Mouse (Mus musculus) fibroblast of lung, adult 2 months (primary cell): Measurements from ENCODE around the gene Hist1h2ae.
"Not testable (repeated sequence)": the region's sequence is repeated elsewhere in the genome, so short reads cannot be mapped to it uniquely, and the experiment has no call there.

Experiments used
- DNase-seq: peaks from one replicate; pipeline ENCODE4 v3.0.0-alpha.2; 2011; ENCODE audit warnings: low read depth

Gene Hist1h2ae

GRCm38 (mm10) chr13:23583387-23584068, 12.5 kb upstream of the Hist1h2ae start:
- no peak for DNase-seq

GRCm38 (mm10) chr13:23582219-23583056, 11.4 kb upstream of the Hist1h2ae start:
- no peak for DNase-seq

- DNase-seq, result peak; percentile 96
These were observed 10.6 kb upstream of the Hist1h2ae start, which contains the start of gene Hist1h4d for GRCm38 (mm10) chr13:23581408-23582218. Gene Hist1h4d, plus strand, starts transcription at chr13:23581598.

- DNase-seq, result no peak
These were observed 6.8 kb upstream of the Hist1h2ae start for GRCm38 (mm10) chr13:23577835-23578234.

- no peak for DNase-seq
These were observed 6.1 kb upstream of the Hist1h2ae start for GRCm38 (mm10) chr13:23576906-23577639.

GRCm38 (mm10) chr13:23576351-23576881, 5.4 kb upstream of the Hist1h2ae start:
- DNase-seq, result no peak

- not testable (repeated sequence) for DNase-seq
These were observed 4.9 kb upstream of the Hist1h2ae start for GRCm38 (mm10) chr13:23575864-23576313.

GRCm38 (mm10) chr13:23575271-23575851, 4.3 kb upstream of the Hist1h2ae start, which contains the start of gene Hist1h3d:
Gene Hist1h3d, plus strand, starts transcription at chr13:23575763.
- no peak for DNase-seq

GRCm38 (mm10) chr13:23574546-23575170, 3.6 kb upstream of the Hist1h2ae start:
- DNase-seq, result not testable (repeated sequence)

- peak; percentile 95 for DNase-seq
These were observed 3.0 kb upstream of the Hist1h2ae start, which contains the start of the genes Hist1h2bf and Hist1h2ad for GRCm38 (mm10) chr13:23573898-23574524. Gene Hist1h2bf, minus strand, starts transcription at chr13:23574196. Gene Hist1h2ad, plus strand, starts transcription at chr13:23574381.

- DNase-seq, result not testable (repeated sequence)
These were observed 2.2 kb upstream of the Hist1h2ae start for GRCm38 (mm10) chr13:23573034-23573897.

GRCm38 (mm10) chr13:23572218-23573033, 1.4 kb upstream of the Hist1h2ae start:
- DNase-seq, result no peak

GRCm38 (mm10) chr13:23571504-23572217, 641 bp upstream of the Hist1h2ae start:
- DNase-seq, result not testable (repeated sequence)

- DNase-seq, result not testable (repeated sequence)
These were observed 579 bp downstream of the Hist1h2ae start for GRCm38 (mm10) chr13:23570261-23571021.

- DNase-seq, result no peak
These were observed 6.5 kb downstream of the Hist1h2ae start for GRCm38 (mm10) chr13:23564482-23564881.
